Mouse (Mus musculus): ENCODE results near the gene Uvrag. TPM values are rescaled to one million over a fixed set of nuclear protein-coding genes. Genes with fewer than 3 reads are reported as not detected.

Gene Uvrag
- polyA plus RNA-seq (2012; rRNA removed) = 74.6 and 144 TPM in 2 replicates

GRCm38 (mm10) chr7:99140984-99141918 is at the start of gene Uvrag:
Gene Uvrag (minus strand): TSS chr7:99141141.
- under 1% methylated on average over 51 of the region's 51 CpGs for WGBS
- Histone ChIP-seq H3K4me3 (ENCODE audit: control insufficient read depth, insufficient read depth, low read length) (peak within 1 kb of the TSS; percentile 78), H3K36me3 (ENCODE audit: control insufficient read depth, insufficient read depth, low read length) (no peaks in the 10 kb centered on the region), H3K4me1 (replicated peaks; ENCODE audit: control insufficient read depth, insufficient read depth, low read length) (peaks cover 18% of the 10 kb centered on the region), H3K27ac (ENCODE audit: control insufficient read depth, insufficient read depth, low read length) (peak within 1 kb of the TSS; percentile 54), H3K27me3 (ENCODE audit: control insufficient read depth, insufficient read depth, low read length) (no peaks in the 10 kb centered on the region)
- TF ChIP-seq CTCF (IDR thresholded peaks at IDR 0.05; ENCODE audit: borderline replicate concordance, control insufficient read depth, extremely low read depth, insufficient read depth, low read length, poor library complexity) (no peak), POLR2A (IDR thresholded peaks at IDR 0.05; ENCODE audit: control insufficient read depth, extremely low read depth, insufficient read depth, low read length, poor library complexity) (peak; percentile 63; the same call in 1 of the 2 replicates)
- peak; percentile 99 for DNase-seq

- Histone ChIP-seq H3K4me1 (replicated peaks; ENCODE audit: control insufficient read depth, insufficient read depth, low read length) (0 out of 2 replicates have a peak, but pooled peaks cover 3% of the 10 kb centered on the region), H3K4me3 (ENCODE audit: control insufficient read depth, insufficient read depth, low read length) (no peak overlapping the region), H3K27me3 (ENCODE audit: control insufficient read depth, insufficient read depth, low read length) (no peaks in the 10 kb centered on the region), H3K36me3 (ENCODE audit: control insufficient read depth, insufficient read depth, low read length) (no peaks in the 10 kb centered on the region), H3K27ac (ENCODE audit: control insufficient read depth, insufficient read depth, low read length) (no peak overlapping the region)
- WGBS = 44% methylated on average over 5 of the region's 5 CpGs
- DNase-seq = no peak
- TF ChIP-seq POLR2A (IDR thresholded peaks at IDR 0.05; ENCODE audit: control insufficient read depth, extremely low read depth, insufficient read depth, low read length, poor library complexity) = no peak
- TF ChIP-seq CTCF (IDR thresholded peaks at IDR 0.05; ENCODE audit: borderline replicate concordance, control insufficient read depth, extremely low read depth, insufficient read depth, low read length, poor library complexity) = no peak
Measured at GRCm38 (mm10) chr7:99189885-99190284, 48.9 kb upstream of the Uvrag start.

- 96% methylated on average over 6 of the region's 6 CpGs for WGBS
- H3K36me3 ChIP-seq (ENCODE audit: control insufficient read depth, insufficient read depth, low read length) = no peaks in the 10 kb centered on the region
- 0 out of 2 replicates have a peak, but pooled peaks cover 3% of the 10 kb centered on the region for H3K4me1 ChIP-seq (replicated peaks; ENCODE audit: control insufficient read depth, insufficient read depth, low read length)
- H3K27ac ChIP-seq (ENCODE audit: control insufficient read depth, insufficient read depth, low read length) = no peak overlapping the region
- H3K27me3 ChIP-seq (ENCODE audit: control insufficient read depth, insufficient read depth, low read length) = no peaks in the 10 kb centered on the region
- no peak overlapping the region for H3K4me3 ChIP-seq (ENCODE audit: control insufficient read depth, insufficient read depth, low read length)
- no peak for TF ChIP-seq POLR2A (IDR thresholded peaks at IDR 0.05; ENCODE audit: control insufficient read depth, extremely low read depth, insufficient read depth, low read length, poor library complexity)
- TF ChIP-seq CTCF (IDR thresholded peaks at IDR 0.05; ENCODE audit: borderline replicate concordance, control insufficient read depth, extremely low read depth, insufficient read depth, low read length, poor library complexity) = no peak
- DNase-seq = no peak
Measured at GRCm38 (mm10) chr7:99188630-99189029, 47.7 kb upstream of the Uvrag start.

GRCm38 (mm10) chr7:99187451-99187850 is 46.5 kb upstream of the Uvrag start:
- WGBS = 93% methylated on average over 5 of the region's 5 CpGs
- Histone ChIP-seq H3K4me3 (ENCODE audit: control insufficient read depth, insufficient read depth, low read length) (no peak overlapping the region), H3K27me3 (ENCODE audit: control insufficient read depth, insufficient read depth, low read length) (no peaks in the 10 kb centered on the region), H3K36me3 (ENCODE audit: control insufficient read depth, insufficient read depth, low read length) (no peaks in the 10 kb centered on the region), H3K4me1 (replicated peaks; ENCODE audit: control insufficient read depth, insufficient read depth, low read length) (peaks cover 6% of the 10 kb centered on the region; the same call in 1 of the 2 replicates), H3K27ac (ENCODE audit: control insufficient read depth, insufficient read depth, low read length) (no peak overlapping the region)
- TF ChIP-seq CTCF (IDR thresholded peaks at IDR 0.05; ENCODE audit: borderline replicate concordance, control insufficient read depth, extremely low read depth, insufficient read depth, low read length, poor library complexity) (no peak), POLR2A (IDR thresholded peaks at IDR 0.05; ENCODE audit: control insufficient read depth, extremely low read depth, insufficient read depth, low read length, poor library complexity) (no peak)
- DNase-seq = no peak

- Histone ChIP-seq H3K4me3 (ENCODE audit: control insufficient read depth, insufficient read depth, low read length) (no peak overlapping the region), H3K4me1 (replicated peaks; ENCODE audit: control insufficient read depth, insufficient read depth, low read length) (peaks cover 11% of the 10 kb centered on the region), H3K27ac (ENCODE audit: control insufficient read depth, insufficient read depth, low read length) (no peak overlapping the region), H3K27me3 (ENCODE audit: control insufficient read depth, insufficient read depth, low read length) (no peaks in the 10 kb centered on the region), H3K36me3 (ENCODE audit: control insufficient read depth, insufficient read depth, low read length) (no peaks in the 10 kb centered on the region)
- WGBS = 94% methylated on average over 3 of the region's 3 CpGs
- TF ChIP-seq POLR2A (IDR thresholded peaks at IDR 0.05; ENCODE audit: control insufficient read depth, extremely low read depth, insufficient read depth, low read length, poor library complexity) (no peak), CTCF (IDR thresholded peaks at IDR 0.05; ENCODE audit: borderline replicate concordance, control insufficient read depth, extremely low read depth, insufficient read depth, low read length, poor library complexity) (no peak)
- DNase-seq = no peak
Measured at GRCm38 (mm10) chr7:99185405-99185804, 44.5 kb upstream of the Uvrag start.

GRCm38 (mm10) chr7:99183751-99184150 is 42.8 kb upstream of the Uvrag start:
- Histone ChIP-seq H3K36me3 (ENCODE audit: control insufficient read depth, insufficient read depth, low read length) (no peaks in the 10 kb centered on the region), H3K27ac (ENCODE audit: control insufficient read depth, insufficient read depth, low read length) (no peak overlapping the region), H3K4me3 (ENCODE audit: control insufficient read depth, insufficient read depth, low read length) (no peak overlapping the region), H3K27me3 (ENCODE audit: control insufficient read depth, insufficient read depth, low read length) (no peaks in the 10 kb centered on the region), H3K4me1 (replicated peaks; ENCODE audit: control insufficient read depth, insufficient read depth, low read length) (peaks cover 8% of the 10 kb centered on the region)
- TF ChIP-seq CTCF (IDR thresholded peaks at IDR 0.05; ENCODE audit: borderline replicate concordance, control insufficient read depth, extremely low read depth, insufficient read depth, low read length, poor library complexity) (no peak), POLR2A (IDR thresholded peaks at IDR 0.05; ENCODE audit: control insufficient read depth, extremely low read depth, insufficient read depth, low read length, poor library complexity) (no peak)
- WGBS = 13% methylated on average over 6 of the region's 6 CpGs
- no peak for DNase-seq

All from thymus, adult 2 months (tissue).